Mouse (Mus musculus) brain, embryonic 14.5 days (tissue): ENCODE data around the gene Tenm4.

Experiments used
- CTCF ChIP-seq: fragments of 200-500 bp; IDR thresholded peaks from 2 replicates; pipeline ENCODE4 v1.5.1; 2012; ENCODE audit warnings: inconsistent platforms, mild to moderate bottlenecking, moderate library complexity, borderline replicate concordance; ENCODE audit not compliant: insufficient read depth, insufficient read length; ENCODE audit errors: extremely low read depth
- POLR2A ChIP-seq: fragments of 200-500 bp; IDR thresholded peaks from 2 replicates; pipeline ENCODE4 v1.6.1; 2012; ENCODE audit warnings: mild to moderate bottlenecking, inconsistent platforms, borderline replicate concordance; ENCODE audit not compliant: poor library complexity, insufficient read depth, insufficient read length, severe bottlenecking; ENCODE audit errors: extremely low read depth

GRCm38 (mm10) chr7:96708071-96708470 is 537.0 kb downstream of the Tenm4 start:
- TF ChIP-seq CTCF = no peak
- TF ChIP-seq POLR2A = no peak
